Mouse (Mus musculus): Measurements from ENCODE around the gene Wdr24. TPM values are rescaled to one million over a fixed set of nuclear protein-coding genes. Genes with fewer than 3 reads are reported as not detected.

Wdr24 gene
- total RNA-seq (2021): 10 to 100 TPM; 26.8 to 30.9 TPM
- long read RNA-seq, experiment 1, transcript Wdr24-201 (9 exons, 3,099 nt): major isoform, 34 of 54 reads
- long read RNA-seq, experiment 1, partial matches to known transcripts: 2 of 54 reads
- long read RNA-seq, experiment 1, other reads (novel, unspliced or antisense): 13 of 54 reads
- long read RNA-seq, experiment 2, transcript Wdr24-203 (8 exons, 3,139 nt): minor isoform, 5 of 31 reads
- long read RNA-seq, experiment 2, transcript Wdr24-201 (9 exons, 3,099 nt): major isoform, 19 of 31 reads
- long read RNA-seq, experiment 2, partial matches to known transcripts: 2 of 31 reads
- long read RNA-seq, experiment 2, other reads (novel, unspliced or antisense): 5 of 31 reads

- intact Hi-C loops (cut with DNase I): no loop called here
- TF ChIP-seq CTCF (IDR thresholded peaks at IDR 0.05): no peak
- Histone ChIP-seq H3K27ac (peak within 1 kb of the TSS; percentile 75), H3K4me3 (peak within 1 kb of the TSS; percentile 72)
- DNase-seq (ENCODE audit: extremely low spot score in 1 of 2, low spot score in 2 of 2): peak; percentile 77 to 78
These were observed at the start of gene Wdr24 for GRCm38 (mm10) chr17:25823452-25823851. Wdr24 (plus strand) TSS chr17:25823627.

GRCm38 (mm10) chr17:25775318-25776062, 47.9 kb upstream of the Wdr24 start:
- Histone ChIP-seq H3K4me3 (no peak overlapping the region), H3K27ac (no peak overlapping the region)
- no peak for DNase-seq (ENCODE audit: extremely low spot score in 1 of 2, low spot score in 2 of 2)
- intact Hi-C loops (cut with DNase I): no loop called here
- no peak for TF ChIP-seq CTCF (IDR thresholded peaks at IDR 0.05)

GRCm38 (mm10) chr17:25777948-25778347, 45.5 kb upstream of the Wdr24 start:
- intact Hi-C loops (cut with DNase I): no loop called here
- Histone ChIP-seq H3K4me3 (no peak overlapping the region), H3K27ac (no peak overlapping the region)
- no peak for DNase-seq (ENCODE audit: extremely low spot score in 1 of 2, low spot score in 2 of 2)
- TF ChIP-seq CTCF (IDR thresholded peaks at IDR 0.05): no peak

GRCm38 (mm10) chr17:25781339-25781738, 42.1 kb upstream of the Wdr24 start:
- DNase-seq (ENCODE audit: extremely low spot score in 1 of 2, low spot score in 2 of 2): no peak
- no peak for TF ChIP-seq CTCF (IDR thresholded peaks at IDR 0.05)
- H3K4me3 ChIP-seq: no peak overlapping the region
- H3K27ac ChIP-seq: no peak overlapping the region
- intact Hi-C loops (cut with DNase I): no loop called here

- no peak overlapping the region for H3K4me3 ChIP-seq
- no peak overlapping the region for H3K27ac ChIP-seq
- intact Hi-C loops (cut with DNase I): no loop called here
- no peak for TF ChIP-seq CTCF (IDR thresholded peaks at IDR 0.05)
- no peak for DNase-seq (ENCODE audit: extremely low spot score in 1 of 2, low spot score in 2 of 2)
These were observed 40.3 kb upstream of the Wdr24 start for GRCm38 (mm10) chr17:25783086-25783485.

- DNase-seq (ENCODE audit: extremely low spot score in 1 of 2, low spot score in 2 of 2): no peak
- Histone ChIP-seq H3K4me3 (peak overlapping the region; percentile 74), H3K27ac (peak overlapping the region; percentile 94; the same call in 1 of the 2 replicates)
- intact Hi-C loops (cut with DNase I): no loop called here
- no peak for TF ChIP-seq CTCF (IDR thresholded peaks at IDR 0.05)
These were observed 39.4 kb upstream of the Wdr24 start for GRCm38 (mm10) chr17:25783861-25784574.

GRCm38 (mm10) chr17:25785281-25785745, 38.1 kb upstream of the Wdr24 start, which contains the start of gene Haghl:
Haghl (minus strand) TSS chr17:25785673.
- TF ChIP-seq CTCF (IDR thresholded peaks at IDR 0.05): no peak; the same call in 1 of the 2 replicates
- DNase-seq (ENCODE audit: extremely low spot score in 1 of 2, low spot score in 2 of 2): peak; percentile 94 to 96
- Histone ChIP-seq H3K27ac (peak within 1 kb of the TSS; percentile 94), H3K4me3 (peak within 1 kb of the TSS; percentile 74)
- intact Hi-C loops (cut with DNase I): no loop called here

GRCm38 (mm10) chr17:25786280-25786679, 37.1 kb upstream of the Wdr24 start, which contains the start of gene Ccdc78:
Ccdc78 (plus strand) TSS chr17:25786580.
- no peak for DNase-seq (ENCODE audit: extremely low spot score in 1 of 2, low spot score in 2 of 2)
- TF ChIP-seq CTCF (IDR thresholded peaks at IDR 0.05): no peak
- intact Hi-C loops (cut with DNase I): no loop called here
- peak within 1 kb of the TSS; percentile 94 for H3K27ac ChIP-seq
- H3K4me3 ChIP-seq: peak within 1 kb of the TSS; percentile 74

- H3K27ac ChIP-seq: no peak overlapping the region
- no peak for TF ChIP-seq CTCF (IDR thresholded peaks at IDR 0.05)
- no peak for DNase-seq (ENCODE audit: extremely low spot score in 1 of 2, low spot score in 2 of 2)
These were observed 36.5 kb upstream of the Wdr24 start for GRCm38 (mm10) chr17:25786781-25787504.

GRCm38 (mm10) chr17:25791320-25791842, 32.0 kb upstream of the Wdr24 start:
- peak overlapping the region; percentile 89 for H3K27ac ChIP-seq
- no peak; the same call in 1 of the 2 replicates for TF ChIP-seq CTCF (IDR thresholded peaks at IDR 0.05)
- intact Hi-C loops (cut with DNase I): no loop called here
- no peak for DNase-seq (ENCODE audit: extremely low spot score in 1 of 2, low spot score in 2 of 2)
- H3K4me3 ChIP-seq: peak overlapping the region; percentile 89

More at GRCm38 (mm10) chr17:25786781-25787504, 36.5 kb upstream of the Wdr24 start:
- intact Hi-C loops (cut with DNase I): no loop called here
- no peak overlapping the region for H3K4me3 ChIP-seq
